In genomic region chrX:78552704-78553103, GRCm38 (mm10) we compare ENCODE assay signal across 21 mouse cellular contexts. TPM values are rescaled to one million over a fixed set of nuclear protein-coding genes. Genes with fewer than 3 reads are reported as not detected.
A peak's percentile ranks its signal among the peaks of the same experiment; 100 is the strongest.
DNase-seq lines count a peak whose midpoint lies in the region; ATAC-seq and TF ChIP-seq lines count a peak whose summit lies in the region.
"Had no signal": no experiment of that assay in that cellular context is flagged by ENCODE, and none has a peak within 500 bp of the region (broad histone marks: within the 10 kb centered on the region; RNA-seq: fewer than 3 reads in every experiment).

No protein-coding gene starts in this region.

- no peak overlapping the region for H3K27ac ChIP-seq in liver, embryonic 12.5 days
- H3K27ac ChIP-seq in liver, embryonic 13.5 days = no peak overlapping the region
- H3K27ac ChIP-seq: embryonic facial prominence, embryonic 10.5 days; heart, adult 2 months; heart, embryonic 15.5 days; hindbrain, embryonic 10.5 days; hindbrain, embryonic 14.5 days had no signal

- no peaks in the 10 kb centered on the region for H3K36me3 ChIP-seq in liver, embryonic 12.5 days
- no peaks in the 10 kb centered on the region for H3K36me3 ChIP-seq in liver, embryonic 13.5 days
- H3K36me3 ChIP-seq: embryonic facial prominence, embryonic 10.5 days; heart, embryonic 15.5 days; hindbrain, embryonic 10.5 days had no signal

- no peak overlapping the region for H3K9ac ChIP-seq in liver, embryonic 12.5 days
- no peak overlapping the region for H3K9ac ChIP-seq in liver, embryonic 13.5 days
- H3K9ac ChIP-seq: heart, embryonic 15.5 days; hindbrain, embryonic 14.5 days had no signal

- ATAC-seq in liver, embryonic 12.5 days = peak; percentile 55; the same call in 1 of the 2 replicates
- ATAC-seq in liver, embryonic 13.5 days (ENCODE audit: low read depth) = peak; percentile 73
- ATAC-seq in megakaryocyte progenitor cell, adult 5-6 weeks (replicated peaks; ENCODE audit: poor library complexity) = peak; percentile 79
- ATAC-seq: forebrain, embryonic 16.5 days had no signal

- no peak for TF ChIP-seq CTCF in lung, adult 2 months (IDR thresholded peaks at IDR 0.05; ENCODE audit: insufficient read depth, low read length)

- peaks cover 10% of the 10 kb centered on the region; the same call in 1 of the 2 replicates for H3K4me1 ChIP-seq in liver, embryonic 12.5 days
- peaks cover 13% of the 10 kb centered on the region; the same call in 1 of the 2 replicates for H3K4me1 ChIP-seq in liver, embryonic 13.5 days (replicated peaks)
- H3K4me1 ChIP-seq in lung, adult 2 months (ENCODE audit: control insufficient read depth, insufficient read depth, low read length) = no peaks in the 10 kb centered on the region
- H3K4me1 ChIP-seq: embryonic facial prominence, embryonic 10.5 days; heart, embryonic 15.5 days; hindbrain, embryonic 10.5 days had no signal

- no peaks in the 10 kb centered on the region for H3K27me3 ChIP-seq in liver, embryonic 12.5 days (replicated peaks)
- no peaks in the 10 kb centered on the region for H3K27me3 ChIP-seq in liver, embryonic 13.5 days
- H3K27me3 ChIP-seq: CH12.LX; heart, embryonic 15.5 days had no signal

- WGBS in liver, embryonic 12.5 days (ENCODE audit: insufficient replicate concordance) = 36% methylated on average over 1 of the region's 1 CpGs
- WGBS in liver, embryonic 13.5 days (ENCODE audit: insufficient replicate concordance) = 36% methylated on average over 1 of the region's 1 CpGs
- 33% methylated on average over 1 of the region's 1 CpGs for WGBS in lung, adult 2 months

- no peaks in the 10 kb centered on the region for H3K9me3 ChIP-seq in liver, embryonic 12.5 days (replicated peaks)
- H3K9me3 ChIP-seq in liver, embryonic 13.5 days (replicated peaks) = no peaks in the 10 kb centered on the region
- H3K9me3 ChIP-seq: embryonic facial prominence, embryonic 10.5 days; heart, embryonic 15.5 days; hindbrain, embryonic 10.5 days had no signal

- H3K4me2 ChIP-seq in liver, embryonic 12.5 days = no peak overlapping the region
- no peak overlapping the region for H3K4me2 ChIP-seq in liver, embryonic 13.5 days
- H3K4me2 ChIP-seq: heart, embryonic 11.5 days; heart, embryonic 15.5 days; hindbrain, embryonic 14.5 days had no signal

- DNase-seq in liver = no peak
- no peak for DNase-seq in liver, embryonic 13.5 days
- DNase-seq in layer of hippocampus, adult 11-12 months (ENCODE audit: low spot score) = no peak
- no peak for DNase-seq in cerebellum, adult 8-10 months
- DNase-seq in lung, adult 2 months = no peak
- DNase-seq: adrenal gland, postnatal 14 days; cerebellum, adult 18-20 months; cerebellum, postnatal 10 days; gastrocnemius, postnatal 10 days; heart, adult 2 months; heart, postnatal 14 days had no signal

- TF ChIP-seq POLR2A in lung, adult 2 months (IDR thresholded peaks at IDR 0.05; ENCODE audit: borderline replicate concordance, extremely low read depth, low read depth, low read length) = no peak

- H3K4me3 ChIP-seq in liver, embryonic 12.5 days = no peak overlapping the region
- H3K4me3 ChIP-seq in liver, embryonic 13.5 days (replicated peaks) = no peak overlapping the region
- no peak overlapping the region for H3K4me3 ChIP-seq in lung, adult 2 months (replicated peaks; ENCODE audit: extremely low read depth, low read depth, low read length)
- H3K4me3 ChIP-seq: embryonic facial prominence, embryonic 10.5 days; erythroblast, embryonic 14.5 days; heart, adult 2 months; heart, embryonic 15.5 days; hindbrain, embryonic 10.5 days had no signal

RNA-seq across cellular contexts. Expression of gene Prrg1, which starts 31.0 kb away (rescaled TPM):
- polyA plus RNA-seq in liver, embryonic 12.5 days (2016; fragmentation: Nextera tagmentation; extraction: Ambion mirVana) = 2.6 and 3.2 TPM in 2 replicates
- 2.1 and 2.8 TPM in 2 replicates for polyA plus RNA-seq in liver, embryonic 13.5 days (2015; fragmentation: Nextera tagmentation; extraction: Ambion mirVana)
- 13.0 and 13.4 TPM in 2 replicates for total RNA-seq in megakaryocyte progenitor cell, adult 5-6 weeks (2015)
- 6.6 and 11.3 TPM in 2 replicates for total RNA-seq in megakaryocyte progenitor cell, adult 5-6 weeks (2017)
- 2.1 and 3.8 TPM in 2 replicates for polyA plus RNA-seq in lung, adult 2 months (2012; rRNA removed)
- total RNA-seq: CH12.LX had no signal
- polyA plus RNA-seq: erythroblast, embryonic 14.5 days had no signal
